Mouse (Mus musculus): Measurements from ENCODE around the gene Serpina3n.

DNA sequence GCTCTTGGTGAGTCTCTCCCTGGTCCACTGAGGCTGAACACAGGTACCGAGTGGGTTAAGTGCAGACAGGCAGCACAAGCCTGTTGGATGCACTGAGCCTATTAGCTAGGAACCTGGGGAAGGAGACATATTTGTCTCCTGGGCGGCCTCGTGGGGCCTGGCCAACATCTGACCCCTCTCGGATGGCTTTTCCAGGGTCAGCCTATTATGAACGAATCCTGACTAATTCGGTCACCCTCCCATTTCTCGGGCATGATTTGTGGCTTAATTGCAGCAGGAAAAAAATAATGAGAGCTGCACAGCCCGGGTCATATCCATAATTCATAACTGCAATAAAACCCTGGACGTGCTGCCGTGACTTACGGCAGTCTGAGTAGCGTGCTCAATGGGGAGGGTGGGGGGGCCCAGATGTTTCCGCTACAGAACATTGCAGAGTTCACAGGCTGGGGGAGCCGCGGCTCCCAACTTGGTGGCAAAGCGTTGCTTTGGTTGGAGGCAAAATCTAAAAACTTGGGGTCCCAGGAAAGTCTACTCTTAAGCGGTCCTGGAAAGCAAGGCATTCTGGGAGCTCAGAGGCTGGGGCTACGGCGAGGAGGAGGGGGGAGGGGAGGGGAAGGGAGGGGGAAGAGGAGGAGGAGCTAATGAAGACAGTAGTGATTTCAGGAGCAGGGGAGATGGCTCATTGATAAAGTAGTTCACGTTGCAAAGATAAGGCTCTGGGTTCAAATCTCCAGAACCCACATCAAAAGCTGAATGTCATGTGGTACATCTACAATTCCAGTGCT, 27.6 kb downstream of the Serpina3n start:
- TF ChIP-seq CTCF (IDR thresholded peaks at IDR 0.05; ENCODE audit: low read depth) (no peak), EP300 (IDR thresholded peaks at IDR 0.05; ENCODE audit: low read depth) (no peak)
